Mouse (Mus musculus) liver, adult 2 months (tissue): Measurements from ENCODE around the gene Carnmt1.
"Not testable (repeated sequence)": the region's sequence is repeated elsewhere in the genome, so short reads cannot be mapped to it uniquely, and the experiment has no call there.

Experiments
- CTCF ChIP-seq: fragments of 200-500 bp; IDR thresholded peaks from 2 replicates; pipeline ENCODE4 v1.5.1; 2011; ENCODE audit warnings: low read depth, low read length, control low read depth
- POLR2A ChIP-seq: fragments of 200-500 bp; IDR thresholded peaks from 2 replicates; pipeline ENCODE4 v1.6.1; 2011; ENCODE audit warnings: low read length, control low read depth; ENCODE audit not compliant: insufficient read depth; ENCODE audit errors: extremely low read depth

DNA sequence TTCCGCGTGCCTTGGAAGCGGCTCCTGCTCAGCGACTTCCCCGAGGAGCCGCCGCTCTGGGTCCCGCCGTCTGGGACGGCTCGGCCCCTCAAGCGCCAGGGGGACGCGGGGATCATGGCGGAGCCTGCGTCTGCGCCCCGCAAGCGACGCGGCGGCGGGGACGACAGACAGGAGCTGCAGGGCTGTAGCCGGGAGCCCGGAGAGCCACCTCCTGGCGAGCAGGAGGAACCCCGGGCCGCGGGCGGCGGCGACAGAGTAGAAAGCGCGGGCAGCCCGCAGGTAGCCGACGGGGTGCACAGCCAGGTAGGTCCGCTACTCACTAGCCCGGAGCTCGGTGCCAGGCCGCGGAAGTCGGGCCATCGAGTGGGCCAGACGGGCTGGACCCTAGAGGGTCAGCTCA, 42.8 kb downstream of the Carnmt1 start:
- TF ChIP-seq CTCF, POLR2A: not testable (repeated sequence)
